Mouse (Mus musculus) CH12.LX (cell line): ENCODE results near the gene Ppp4r4. TPM values are rescaled to one million over a fixed set of nuclear protein-coding genes. Genes with fewer than 3 reads are reported as not detected.

Source experiments
- DNase-seq: peaks from one replicate; pipeline ENCODE4 v3.0.0-alpha.2; 2013; ENCODE audit errors: extremely low read depth
- H3K27ac ChIP-seq: 2 replicates; pipeline ENCODE4 v1.5.1; 2012; ENCODE audit warnings: low read depth, mild to moderate bottlenecking, control low read depth, moderate library complexity; ENCODE audit not compliant: insufficient read depth
- H3K27me3 ChIP-seq: replicated peaks from 2 replicates; pipeline ENCODE3; 2012; ENCODE audit warnings: inconsistent platforms
- H3K36me3 ChIP-seq, 2 experiments: replicated peaks in 1 of 2; 2 replicates each; pipeline versions ENCODE3 to v1.6.1; 2012; ENCODE audit warnings: inconsistent platforms in 1 of 2, low read length in 1 of 2, mild to moderate bottlenecking in 1 of 2, mixed read lengths in 1 of 2, moderate library complexity in 1 of 2; ENCODE audit not compliant: control insufficient read depth in 1 of 2, insufficient read depth in 1 of 2
- H3K4me1 ChIP-seq, 2 experiments: 2 replicates each; pipeline ENCODE4 v1.6.1; 2012; ENCODE audit warnings: inconsistent platforms in 1 of 2, moderate library complexity in 1 of 2; ENCODE audit not compliant: insufficient read depth in 2 of 2, control insufficient read depth in 1 of 2
- H3K4me2 ChIP-seq: 2 replicates; pipeline ENCODE4 v1.6.1; 2012; ENCODE audit warnings: low read depth, mild to moderate bottlenecking, control low read depth; ENCODE audit not compliant: poor library complexity, insufficient read depth, severe bottlenecking
- H3K4me3 ChIP-seq, 3 experiments: fragments of 150-350 bp in 1 of 3; sonication (generic) in 1 of 3; replicated peaks in 1 of 3; 2 replicates each; pipeline versions ENCODE3 to v1.5.1; 2011 to 2012; ENCODE audit warnings: low read depth in 2 of 3, low read length in 2 of 3, mild to moderate bottlenecking in 2 of 3, moderate library complexity in 2 of 3, control low read depth in 1 of 3, improper control_type of control experiment in 1 of 3, inconsistent platforms in 1 of 3, mixed read lengths in 1 of 3; ENCODE audit not compliant: poor library complexity in 1 of 3
- H3K79me2 ChIP-seq: replicated peaks from 2 replicates; pipeline ENCODE4 v1.6.1; 2012; ENCODE audit warnings: mild to moderate bottlenecking, moderate library complexity; ENCODE audit not compliant: control insufficient read depth, poor library complexity, insufficient read depth, severe bottlenecking; ENCODE audit errors: extremely low read depth
- H3K9ac ChIP-seq: 2 replicates; pipeline ENCODE4 v1.6.1; 2012; ENCODE audit warnings: low read depth, mild to moderate bottlenecking, control low read depth, moderate library complexity; ENCODE audit not compliant: insufficient read depth
- H3K9me3 ChIP-seq: replicated peaks from 2 replicates; pipeline ENCODE3; 2012; ENCODE audit warnings: low read length, inconsistent platforms, mixed read lengths
- BHLHE40 ChIP-seq: IDR thresholded peaks from 2 replicates; pipeline ENCODE4 v1.6.1; 2011; ENCODE audit warnings: mild to moderate bottlenecking, low read depth, low read length, improper control_type of control experiment
- CHD1 ChIP-seq: IDR thresholded peaks from 2 replicates; pipeline ENCODE4 v1.6.1; 2012; ENCODE audit warnings: low read depth, low read length, improper control_type of control experiment, inconsistent platforms
- E2F4 ChIP-seq: IDR thresholded peaks from 2 replicates; pipeline ENCODE4 v1.6.1; 2011; ENCODE audit warnings: low read depth, low read length, improper control_type of control experiment; ENCODE audit not compliant: insufficient replicate concordance
- ELF1 ChIP-seq: IDR thresholded peaks from 2 replicates; pipeline ENCODE4 v1.6.1; 2014; ENCODE audit warnings: low read depth, mild to moderate bottlenecking, inconsistent platforms, low read length, improper control_type of control experiment
- EP300 ChIP-seq: IDR thresholded peaks from 2 replicates; pipeline ENCODE4 v1.6.1; 2011; ENCODE audit warnings: low read length, improper control_type of control experiment
- GABPA ChIP-seq: IDR thresholded peaks from 2 replicates; pipeline ENCODE4 v1.6.1; 2012; ENCODE audit warnings: low read depth, low read length, improper control_type of control experiment, inconsistent platforms; ENCODE audit not compliant: insufficient replicate concordance
- HCFC1 ChIP-seq: IDR thresholded peaks from 2 replicates; pipeline ENCODE4 v1.6.1; 2012; ENCODE audit warnings: low read depth, mild to moderate bottlenecking, inconsistent platforms, low read length, improper control_type of control experiment
- IRF4 ChIP-seq: IDR thresholded peaks from 2 replicates; pipeline ENCODE4 v1.6.1; 2014; ENCODE audit warnings: low read depth, mild to moderate bottlenecking, inconsistent platforms, low read length, improper control_type of control experiment
- JUND ChIP-seq: conservative IDR thresholded peaks from 2 replicates; pipeline ENCODE4 v1.6.1; 2011; ENCODE audit warnings: low read depth, low read length, improper control_type of control experiment
- KAT2A ChIP-seq: IDR thresholded peaks from 2 replicates; pipeline ENCODE4 v1.6.1; 2012; ENCODE audit warnings: low read length, improper control_type of control experiment, inconsistent platforms; ENCODE audit not compliant: insufficient replicate concordance
- MAFK ChIP-seq: IDR thresholded peaks from 2 replicates; pipeline ENCODE4 v1.6.1; 2011; ENCODE audit warnings: low read length, improper control_type of control experiment; ENCODE audit not compliant: insufficient replicate concordance
- MAX ChIP-seq: IDR thresholded peaks from 2 replicates; pipeline ENCODE4 v1.6.1; 2011; ENCODE audit warnings: low read length, improper control_type of control experiment
- MEF2A ChIP-seq: IDR thresholded peaks from 2 replicates; pipeline ENCODE4 v1.6.1; 2014; ENCODE audit warnings: low read depth, mild to moderate bottlenecking, inconsistent platforms, low read length, improper control_type of control experiment, borderline replicate concordance
- MXI1 ChIP-seq: IDR thresholded peaks from 2 replicates; pipeline ENCODE4 v1.6.1; 2011; ENCODE audit warnings: mild to moderate bottlenecking, low read depth, low read length, improper control_type of control experiment
- MYC ChIP-seq: IDR thresholded peaks from 2 replicates; pipeline ENCODE4 v1.6.1; 2011; ENCODE audit warnings: low read depth, mild to moderate bottlenecking, improper control_type of control experiment, low read length
- NELFE ChIP-seq: IDR thresholded peaks from 2 replicates; pipeline ENCODE4 v1.6.1; 2011; ENCODE audit warnings: low read depth, low read length, improper control_type of control experiment
- PAX5 ChIP-seq: IDR thresholded peaks from 2 replicates; pipeline ENCODE4 v1.6.1; 2012; ENCODE audit warnings: low read length, inconsistent platforms, mixed read lengths
- POLR2AphosphoS2 ChIP-seq: IDR thresholded peaks from 2 replicates; pipeline ENCODE4 v1.6.1; 2011; ENCODE audit warnings: low read depth, low read length, improper control_type of control experiment
- RAD21 ChIP-seq: IDR thresholded peaks from 2 replicates; pipeline ENCODE4 v1.6.1; 2011; ENCODE audit warnings: low read depth, mild to moderate bottlenecking, low read length, improper control_type of control experiment, moderate library complexity
- RCOR1 ChIP-seq: conservative IDR thresholded peaks from 2 replicates; pipeline ENCODE4 v1.6.1; 2012; ENCODE audit warnings: low read depth, mild to moderate bottlenecking, inconsistent platforms, low read length, improper control_type of control experiment
- SMC3 ChIP-seq: IDR thresholded peaks from 2 replicates; pipeline ENCODE4 v1.6.1; 2011; ENCODE audit warnings: low read depth, low read length, improper control_type of control experiment
- TBP ChIP-seq: conservative IDR thresholded peaks from 2 replicates; pipeline ENCODE4 v1.6.1; 2011; ENCODE audit warnings: low read depth, low read length, improper control_type of control experiment
- UBTF ChIP-seq: IDR thresholded peaks from 2 replicates; pipeline ENCODE4 v1.6.1; 2012; ENCODE audit warnings: low read depth, mild to moderate bottlenecking, inconsistent platforms, low read length, improper control_type of control experiment, moderate library complexity
- USF2 ChIP-seq: conservative IDR thresholded peaks from 2 replicates; pipeline ENCODE4 v1.6.1; 2011; ENCODE audit warnings: low read depth, low read length, improper control_type of control experiment
- dilution Hi-C: fragments of 300-500 bp; cut with MboI; formaldehyde crosslinking; loops from 2 replicates; pipeline ENCODE4 v1.14.3; 2020; ENCODE audit warnings: low sequenced_read_pairs; ENCODE audit not compliant: extremely low pct_unique_long_range_greater_than_20kb, extremely low pct_ligation_motif_present
- in situ Hi-C: fragments of 300-500 bp; cut with MboI; formaldehyde crosslinking; loops from 3 replicates; pipeline ENCODE4 v1.14.3; 2019; ENCODE audit warnings: low sequenced_read_pairs, low pct_ligation_motif_present, low pct_unique_long_range_greater_than_20kb, mixed read lengths
- polyA plus RNA-seq: library from polyadenylated mRNA; unstranded; fragments of >175 nt; gene quantifications from 2 replicates; pipeline ENCODE4 v1.2.1, GENCODE M21; 2012; ENCODE audit warnings: low read depth; ENCODE audit not compliant: insufficient read length
- total RNA-seq, 2 experiments: library from RNA; depleted of rRNA; stranded (reverse); fragments of 300-350 nt in 1 of 2; fragments of >200 nt in 1 of 2; gene quantifications; 2 replicates each; pipeline ENCODE4 v1.2.3; 2012 to 2014

Gene Ppp4r4
- total and polyA plus RNA-seq, 3 experiments: 0.38 to 1.7 (median 0.68) TPM

DNA sequence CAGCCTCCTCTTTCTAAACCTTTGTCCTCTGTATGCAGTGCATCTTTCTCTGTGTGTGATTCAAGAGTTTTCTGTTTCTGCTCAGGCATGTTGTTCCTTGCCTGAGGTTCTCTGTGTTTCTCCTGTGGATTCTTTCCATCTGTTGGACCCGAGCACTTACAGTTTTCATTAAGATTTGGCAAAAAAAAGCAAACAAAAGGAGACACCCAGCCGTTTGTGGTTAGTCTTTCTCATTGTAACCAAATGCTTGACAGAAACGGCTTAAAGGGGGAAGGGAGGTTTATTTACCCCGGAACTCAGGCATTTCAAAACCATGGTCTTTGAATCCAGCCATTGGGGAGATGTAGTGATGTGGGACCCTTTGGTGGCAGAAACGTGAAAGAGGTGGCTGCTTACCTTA is 112.5 kb downstream of the Ppp4r4 start:
- Histone ChIP-seq H3K27ac (no peak overlapping the region), H3K9me3 (no peaks in the 10 kb centered on the region), H3K4me2 (no peak overlapping the region), H3K4me1 (no peaks in the 10 kb centered on the region), H3K79me2 (no peaks in the 10 kb centered on the region), H3K36me3 (no peaks in the 10 kb centered on the region), H3K27me3 (peaks cover 41% of the 10 kb centered on the region), H3K9ac (no peak overlapping the region), H3K4me3 (no peak overlapping the region)
- TF ChIP-seq MEF2A (no peak), MXI1 (no peak), MAFK (no peak), KAT2A (no peak), UBTF (no peak), JUND (no peak), PAX5 (no peak), RAD21 (no peak)
- in situ Hi-C loops: loop anchor here (25.0 kb wide), 1 partner anchor 132 kb away; no protein-coding TSS in a partner anchor
- dilution Hi-C loops: no loop called here
- no peak for DNase-seq

DNA sequence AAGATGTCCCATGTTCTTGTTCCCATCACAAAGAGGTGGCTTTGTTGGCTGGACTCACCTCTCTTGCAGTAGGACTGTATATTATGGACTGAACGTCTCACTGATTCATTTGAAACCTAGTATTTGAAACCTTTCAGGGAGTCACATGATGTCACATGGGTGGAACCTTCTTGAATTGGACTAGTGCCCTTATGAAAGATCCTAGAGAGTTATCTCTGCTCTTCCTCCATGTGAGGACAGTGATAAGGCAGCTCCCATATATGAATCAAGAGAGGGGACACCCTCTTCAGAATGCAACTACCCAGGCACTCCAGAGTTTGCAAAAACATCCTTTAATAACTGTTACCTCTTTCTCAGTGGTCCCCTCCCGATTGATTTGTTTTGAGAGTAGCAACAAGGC is 114.2 kb downstream of the Ppp4r4 start:
- no peak for TF ChIP-seq RAD21
- no peak for TF ChIP-seq POLR2AphosphoS2
- no peak for TF ChIP-seq TBP
- no peak for TF ChIP-seq EP300
- no peak for TF ChIP-seq SMC3
- no peak for TF ChIP-seq NELFE
- no peak for TF ChIP-seq E2F4
- no peak for TF ChIP-seq ELF1
- no peak for TF ChIP-seq CHD1
- TF ChIP-seq IRF4: no peak
- no peak for TF ChIP-seq KAT2A
- no peak for TF ChIP-seq MYC
- TF ChIP-seq USF2: no peak
- no peak for TF ChIP-seq MAFK
- no peak for TF ChIP-seq HCFC1
- no peak for TF ChIP-seq RCOR1
- no peak for TF ChIP-seq MAX
- no peak for TF ChIP-seq BHLHE40
- no peak for TF ChIP-seq UBTF
- no peak for TF ChIP-seq GABPA
- no peak for DNase-seq
- Histone ChIP-seq H3K79me2 (no peaks in the 10 kb centered on the region), H3K27me3 (peaks cover 55% of the 10 kb centered on the region), H3K9ac (no peak overlapping the region), H3K4me1 (no peaks in the 10 kb centered on the region), H3K27ac (no peak overlapping the region), H3K9me3 (peaks cover 5% of the 10 kb centered on the region), H3K4me3 (no peak overlapping the region), H3K36me3 (no peaks in the 10 kb centered on the region), H3K4me2 (no peak overlapping the region)
- in situ Hi-C loops: loop anchor here (25.0 kb wide), 1 partner anchor 134 kb away; no protein-coding TSS in a partner anchor
- dilution Hi-C loops: no loop called here
